Comparison of ENCODE assay signal across 29 mouse cellular contexts in the genomic region with DNA sequence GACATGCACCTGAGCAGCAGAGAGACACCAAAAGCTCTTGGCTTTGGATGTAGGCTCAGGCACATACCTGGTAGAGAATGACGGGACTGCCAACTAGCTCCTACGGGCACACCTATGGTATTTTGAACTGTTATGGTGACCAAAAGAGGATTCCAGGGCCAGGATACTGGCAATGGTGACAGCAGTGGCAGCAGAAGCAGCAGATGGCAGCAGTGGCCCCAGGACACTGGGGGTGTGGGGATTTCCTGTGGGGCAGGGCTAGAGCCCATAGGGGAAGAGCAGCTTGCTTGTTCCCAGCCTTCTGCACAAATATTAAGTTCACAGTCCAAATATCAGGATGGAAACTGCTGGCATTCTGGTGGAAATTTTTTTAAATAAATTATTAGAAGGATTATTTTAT.
A peak's percentile ranks its signal among the peaks of the same experiment; 100 is the strongest.
DNase-seq lines count a peak whose midpoint lies in the region; ATAC-seq and TF ChIP-seq lines count a peak whose summit lies in the region.
"Had no signal": no experiment of that assay in that cellular context is flagged by ENCODE, and none has a peak within 500 bp of the region (broad histone marks: within the 10 kb centered on the region; RNA-seq: fewer than 3 reads in every experiment).

No protein-coding gene starts in this region.

- H3K36me3 ChIP-seq in liver, adult 2 months (ENCODE audit: control insufficient read depth, insufficient read depth, low read length): no peaks in the 10 kb centered on the region
- H3K36me3 ChIP-seq in liver, embryonic 12.5 days: no peaks in the 10 kb centered on the region
- H3K36me3 ChIP-seq: heart, embryonic 12.5 days; hindbrain, embryonic 13.5 days; midbrain, embryonic 10.5 days; neural tube, embryonic 12.5 days had no signal

- H3K4me3 ChIP-seq in liver, adult 2 months (ENCODE audit: insufficient read depth, low read depth, low read length): no peak overlapping the region
- no peak overlapping the region for H3K4me3 ChIP-seq in liver, embryonic 12.5 days
- H3K4me3 ChIP-seq in left cerebral cortex, adult 2 months: no peak overlapping the region
- H3K4me3 ChIP-seq: forebrain, embryonic 13.5 days; heart, embryonic 12.5 days; hindbrain, embryonic 13.5 days; midbrain, embryonic 10.5 days; myocyte; neural tube, embryonic 12.5 days had no signal

- no peak overlapping the region for H3K27ac ChIP-seq in liver, adult 2 months (replicated peaks; ENCODE audit: insufficient read depth, low read depth, low read length)
- no peak overlapping the region for H3K27ac ChIP-seq in liver, embryonic 12.5 days
- no peak overlapping the region for H3K27ac ChIP-seq in left cerebral cortex, adult 2 months
- H3K27ac ChIP-seq: forebrain, embryonic 13.5 days; hindbrain, embryonic 13.5 days; liver, embryonic 14.5 days; midbrain, embryonic 10.5 days; neural tube, embryonic 12.5 days had no signal

- ATAC-seq in liver, embryonic 12.5 days: no peak
- ATAC-seq: forebrain, embryonic 13.5 days; intestine, postnatal 0 days; midbrain, embryonic 16.5 days had no signal

- peaks cover 2% of the 10 kb centered on the region; the same call in 1 of the 2 replicates for H3K4me1 ChIP-seq in liver, adult 2 months (ENCODE audit: control insufficient read depth, insufficient read depth, low read length)
- H3K4me1 ChIP-seq in liver, embryonic 12.5 days: no peaks in the 10 kb centered on the region
- H3K4me1 ChIP-seq: forebrain, embryonic 13.5 days; heart, embryonic 12.5 days; hindbrain, embryonic 13.5 days; midbrain, embryonic 10.5 days; neural tube, embryonic 12.5 days had no signal

- no peaks in the 10 kb centered on the region; the same call in 1 of the 2 replicates for H3K9me3 ChIP-seq in liver, embryonic 12.5 days (replicated peaks)
- H3K9me3 ChIP-seq: forebrain, embryonic 13.5 days; heart, embryonic 12.5 days; hindbrain, embryonic 13.5 days; midbrain, embryonic 10.5 days; neural tube, embryonic 12.5 days had no signal

- H3K4me2 ChIP-seq in liver, embryonic 12.5 days: no peak overlapping the region
- H3K4me2 ChIP-seq: forebrain, embryonic 13.5 days; heart, embryonic 12.5 days; hindbrain, embryonic 13.5 days; neural tube, embryonic 12.5 days had no signal

- WGBS in liver, adult 2 months: 93% methylated on average over 2 of the region's 2 CpGs
- WGBS in liver, embryonic 12.5 days (ENCODE audit: insufficient replicate concordance): 86% methylated on average over 2 of the region's 2 CpGs

- TF ChIP-seq POLR2A in liver, adult 2 months (IDR thresholded peaks at IDR 0.05; ENCODE audit: extremely low read depth, insufficient read depth, low read length): no peak

- intact Hi-C loops in left cerebral cortex, adult 2 months (cut with DNase I): no loop called here

- DNase-seq in liver, adult 2 months (ENCODE audit: extremely low read depth, low read depth, low spot score): no peak
- DNase-seq in cerebellum, adult 11-12 months: peak; percentile 85
- peak; percentile 86 for DNase-seq in cerebellum, adult 9-11 months
- no peak for DNase-seq in lung, postnatal 10 days
- no peak for DNase-seq in left cerebral cortex, adult 2 months (ENCODE audit: extremely low spot score in 1 of 2, low spot score in 2 of 2)
- DNase-seq in spleen, postnatal 14 days (ENCODE audit: low spot score in 2 of 2): no peak
- DNase-seq: adrenal gland, postnatal 14 days; gastrocnemius, postnatal 14 days; heart, adult 18-20 months; heart, postnatal 4 days; kidney, adult 9 months; kidney, postnatal 10 days; layer of hippocampus, adult 9-11 months; lung, adult 2 months; lung, postnatal 14 days; right cerebral cortex, adult 18-20 months; right cerebral cortex, postnatal 4 days; thymus, adult 2 months; thymus, postnatal 4 days had no signal

- TF ChIP-seq CTCF in liver, adult 2 months (IDR thresholded peaks at IDR 0.05; ENCODE audit: low read depth, low read length): 0 out of 2 replicates have a peak, but pooled peaks have one; percentile 6
- no peak for TF ChIP-seq CTCF in left cerebral cortex, adult 2 months (IDR thresholded peaks at IDR 0.05)

- H3K9ac ChIP-seq in liver, adult 2 months (ENCODE audit: low read depth, low read length): no peak overlapping the region
- no peak overlapping the region for H3K9ac ChIP-seq in liver, embryonic 12.5 days
- H3K9ac ChIP-seq: forebrain, embryonic 13.5 days; heart, embryonic 12.5 days; hindbrain, embryonic 13.5 days; liver, embryonic 14.5 days; neural tube, embryonic 12.5 days had no signal

- H3K27me3 ChIP-seq in liver, adult 2 months (ENCODE audit: control insufficient read depth, insufficient read depth, low read length): no peaks in the 10 kb centered on the region
- H3K27me3 ChIP-seq in liver, embryonic 12.5 days (replicated peaks): no peaks in the 10 kb centered on the region
- H3K27me3 ChIP-seq: forebrain, embryonic 13.5 days; heart, embryonic 12.5 days; hindbrain, embryonic 13.5 days; neural tube, embryonic 12.5 days had no signal

- no peaks in the 10 kb centered on the region for H3K79me2 ChIP-seq in liver, adult 2 months (ENCODE audit: control insufficient read depth, insufficient read depth, low read length)

Comparison
In these comparisons a context has a peak if more than half of its experiments do, and no peak if none do; other contexts are left out.
1. DNase-seq: peak in cerebellum, adult 11-12 months (single experiment) and cerebellum, adult 9-11 months (single experiment); none in liver, adult 2 months (single experiment), lung, postnatal 10 days (single experiment), left cerebral cortex, adult 2 months (0 of 2) and spleen, postnatal 14 days (0 of 2).